Mouse (Mus musculus) cerebellum, adult 11 months (tissue): ENCODE results near the gene Flg2.

ENCODE experiments used
- DNase-seq: peaks from one replicate; pipeline ENCODE4 v3.0.0; 2022

Flg2 gene

DNA sequence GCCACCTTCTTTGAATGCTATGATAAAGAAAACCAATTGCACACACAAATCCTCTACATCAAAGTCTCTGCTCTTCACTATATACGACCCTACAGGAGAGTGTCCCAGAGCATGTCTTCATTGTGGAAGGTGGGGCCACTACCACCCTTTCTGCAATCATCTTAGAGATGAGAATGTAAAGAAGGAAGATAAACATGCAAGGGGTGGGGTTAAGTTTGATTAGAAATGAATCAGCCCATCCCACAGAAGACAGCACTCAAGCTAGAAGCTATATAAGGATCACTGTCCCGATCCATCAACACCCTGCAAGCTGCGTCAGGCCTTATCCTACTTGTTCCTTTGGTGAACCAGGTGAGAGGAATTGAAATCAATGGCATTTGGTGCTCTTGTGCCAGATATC is at the start of gene Flg2:
TSS of gene Flg2 (plus strand) at position 301 of the 400 bp plus-strand sequence.
- DNase-seq = no peak

DNA sequence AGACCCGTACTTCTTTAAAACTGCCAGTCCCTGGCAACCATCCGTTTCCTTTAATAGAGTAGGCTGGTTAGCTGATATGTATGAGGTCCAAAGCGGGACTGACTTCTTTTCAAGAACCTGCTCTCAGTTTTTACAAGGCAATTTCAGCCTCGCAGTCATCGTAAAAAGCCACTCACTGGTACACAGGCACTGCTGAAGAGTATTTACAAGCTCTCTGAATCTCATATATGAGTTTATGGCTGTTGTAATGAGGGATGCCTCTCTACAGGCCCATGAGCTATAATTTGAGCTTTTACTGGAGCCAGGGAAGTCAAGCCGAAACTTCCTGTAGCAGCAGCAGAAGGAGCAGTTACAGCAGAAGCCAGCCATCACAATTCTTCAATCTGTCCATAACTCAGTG is 34.6 kb upstream of the Flg2 start:
- DNase-seq = no peak

DNA sequence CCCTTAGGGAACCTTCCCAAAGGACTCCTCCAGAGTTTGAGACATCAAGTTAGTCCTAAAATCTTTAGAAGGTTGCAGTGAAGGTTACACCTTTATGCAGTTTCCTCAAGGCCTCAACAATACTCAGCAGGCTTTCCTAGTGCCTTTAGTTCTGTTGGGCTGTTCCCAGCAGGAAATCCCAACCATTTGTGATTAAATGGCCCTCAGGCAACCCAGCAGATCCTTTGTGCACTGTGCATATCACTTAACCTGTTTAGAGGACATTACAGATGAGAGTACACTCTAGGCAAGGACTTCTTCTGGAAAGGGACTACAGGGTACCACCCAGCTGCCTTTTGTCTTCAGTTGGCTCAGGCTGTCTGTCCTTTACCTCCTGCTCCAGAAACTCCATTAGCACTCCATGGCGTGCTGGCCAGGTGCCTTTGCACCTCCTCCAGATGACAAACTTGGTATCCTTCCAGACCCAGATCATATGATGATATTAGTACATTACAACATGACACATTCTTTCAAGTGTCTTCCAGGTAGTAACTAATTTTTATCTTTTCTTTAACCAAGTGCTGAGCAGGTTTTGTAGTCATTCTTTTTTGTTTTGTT is 34.0 kb upstream of the Flg2 start:
- no peak for DNase-seq

DNA sequence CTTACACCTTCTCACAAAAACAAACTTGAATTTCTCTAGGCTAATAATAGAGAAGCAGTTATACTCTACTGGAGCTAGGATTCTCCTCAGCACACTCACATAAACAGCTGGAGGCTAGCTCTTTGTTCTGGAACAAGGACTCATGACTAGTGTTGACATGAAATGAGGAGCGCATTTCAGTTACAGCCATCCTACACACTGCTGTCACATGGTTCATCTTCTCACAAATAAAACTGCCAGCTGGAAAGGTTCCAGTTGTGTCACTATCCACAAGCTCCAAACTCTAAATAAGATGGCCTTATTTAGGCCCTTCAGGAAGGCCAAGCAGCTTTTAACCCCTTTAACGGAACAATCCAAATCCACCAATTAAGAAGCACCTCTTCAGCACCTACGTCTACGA is 16.2 kb upstream of the Flg2 start:
- no peak for DNase-seq

DNA sequence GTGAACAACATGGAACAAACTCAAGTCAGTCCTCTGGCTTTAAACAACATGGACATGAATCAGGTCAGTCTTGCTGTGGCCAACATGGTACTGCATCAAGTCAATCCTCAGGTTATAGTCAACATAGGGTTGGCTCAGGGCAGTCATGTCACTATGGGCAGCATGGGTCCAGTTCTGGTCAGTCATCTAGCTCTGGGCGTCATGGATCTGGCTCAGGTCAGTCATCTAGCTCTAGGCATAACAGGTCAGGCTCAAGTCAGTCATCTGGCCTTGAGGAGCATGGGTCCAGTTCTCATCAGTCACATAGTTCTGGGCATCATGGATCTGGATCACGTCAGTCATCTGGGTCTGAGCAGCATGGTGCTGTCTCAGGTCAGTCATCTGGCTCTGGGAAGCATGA is 4.9 kb downstream of the Flg2 start:
- DNase-seq = no peak

DNA sequence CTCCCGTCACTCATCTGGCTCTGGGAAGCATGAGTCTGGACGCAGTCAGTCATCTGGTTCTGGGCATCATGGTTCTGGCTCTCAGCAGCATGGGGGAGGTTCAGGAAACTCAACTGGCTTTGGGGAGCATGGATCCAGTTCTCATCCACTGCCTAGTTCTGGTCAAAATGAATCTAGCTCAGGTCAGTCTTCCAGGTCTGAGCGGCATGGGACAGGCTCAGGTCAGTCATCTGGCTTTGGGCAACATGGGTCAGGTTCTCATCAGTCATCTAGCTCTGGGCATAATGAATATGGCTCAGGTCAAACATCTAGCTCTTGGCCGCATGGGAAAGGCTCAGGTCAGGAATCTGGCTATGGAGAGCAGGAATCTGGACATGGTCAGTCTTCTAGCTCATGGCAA is 5.4 kb downstream of the Flg2 start:
- DNase-seq = no peak
